Mouse (Mus musculus): ENCODE results near the gene Slc1a2. TPM values are rescaled to one million over a fixed set of nuclear protein-coding genes. Genes with fewer than 3 reads are reported as not detected.

Slc1a2 gene
- total and polyA plus RNA-seq, 3 experiments = 0.12 to 0.50 (median 0.29) TPM

- intact Hi-C loops (cut with DNase I) = no loop called here
- Histone ChIP-seq H3K27ac (no peak overlapping the region), H3K4me3 (no peak overlapping the region)
Observed at GRCm38 (mm10) chr2:102704781-102705180, 46.3 kb downstream of the Slc1a2 start.

GRCm38 (mm10) chr2:102711511-102711910 is 53.1 kb downstream of the Slc1a2 start:
- H3K27ac ChIP-seq = no peak overlapping the region
- H3K27me3 ChIP-seq (ENCODE audit: control insufficient read depth, insufficient read depth, low read length) = no peaks in the 10 kb centered on the region
- H3K4me1 ChIP-seq (ENCODE audit: control insufficient read depth, insufficient read depth, low read length) = no peaks in the 10 kb centered on the region
- no peaks in the 10 kb centered on the region for H3K79me2 ChIP-seq (replicated peaks; ENCODE audit: control insufficient read depth, insufficient read depth, low read length)
- no peak overlapping the region for H3K9ac ChIP-seq (ENCODE audit: low read depth, low read length)
- WGBS = 79% methylated on average over 5 of the region's 5 CpGs
- no peaks in the 10 kb centered on the region for H3K36me3 ChIP-seq (ENCODE audit: control insufficient read depth, insufficient read depth, low read length)
- H3K4me3 ChIP-seq = no peak overlapping the region
- intact Hi-C loops (cut with DNase I) = no loop called here
- no peak for TF ChIP-seq POLR2A (IDR thresholded peaks at IDR 0.05; ENCODE audit: insufficient read depth, low read depth, low read length)
- no peak for TF ChIP-seq EP300 (IDR thresholded peaks at IDR 0.05; ENCODE audit: insufficient read depth, low read depth, low read length)
- no peak for TF ChIP-seq CTCF (IDR thresholded peaks at IDR 0.05)
- no peak for DNase-seq

More at GRCm38 (mm10) chr2:102704781-102705180, 46.3 kb downstream of the Slc1a2 start:
- no peak for DNase-seq
- TF ChIP-seq EP300 (IDR thresholded peaks at IDR 0.05; ENCODE audit: insufficient read depth, low read depth, low read length) (no peak), CTCF (IDR thresholded peaks at IDR 0.05) (no peak), POLR2A (IDR thresholded peaks at IDR 0.05; ENCODE audit: insufficient read depth, low read depth, low read length) (no peak)
- Histone ChIP-seq H3K36me3 (ENCODE audit: control insufficient read depth, insufficient read depth, low read length) (no peaks in the 10 kb centered on the region), H3K9ac (ENCODE audit: low read depth, low read length) (no peak overlapping the region), H3K79me2 (replicated peaks; ENCODE audit: control insufficient read depth, insufficient read depth, low read length) (no peaks in the 10 kb centered on the region), H3K27me3 (ENCODE audit: control insufficient read depth, insufficient read depth, low read length) (no peaks in the 10 kb centered on the region), H3K4me1 (ENCODE audit: control insufficient read depth, insufficient read depth, low read length) (no peaks in the 10 kb centered on the region)
- WGBS = 74% methylated on average over 1 of the region's 1 CpGs

- TF ChIP-seq EP300 (IDR thresholded peaks at IDR 0.05; ENCODE audit: insufficient read depth, low read depth, low read length) = no peak
- TF ChIP-seq CTCF (IDR thresholded peaks at IDR 0.05) = no peak
- no peak for TF ChIP-seq POLR2A (IDR thresholded peaks at IDR 0.05; ENCODE audit: insufficient read depth, low read depth, low read length)
- H3K36me3 ChIP-seq (ENCODE audit: control insufficient read depth, insufficient read depth, low read length) = no peaks in the 10 kb centered on the region
- H3K4me3 ChIP-seq = no peak overlapping the region
- intact Hi-C loops (cut with DNase I) = no loop called here
- WGBS = 46% methylated on average over 4 of the region's 4 CpGs
- no peak overlapping the region for H3K9ac ChIP-seq (ENCODE audit: low read depth, low read length)
- H3K4me1 ChIP-seq (ENCODE audit: control insufficient read depth, insufficient read depth, low read length) = no peaks in the 10 kb centered on the region
- no peaks in the 10 kb centered on the region for H3K27me3 ChIP-seq (ENCODE audit: control insufficient read depth, insufficient read depth, low read length)
- H3K79me2 ChIP-seq (replicated peaks; ENCODE audit: control insufficient read depth, insufficient read depth, low read length) = no peaks in the 10 kb centered on the region
- DNase-seq = no peak
- no peak overlapping the region for H3K27ac ChIP-seq
Observed at GRCm38 (mm10) chr2:102712049-102712448, 53.6 kb downstream of the Slc1a2 start.

- 78% methylated on average over 7 of the region's 7 CpGs for WGBS
Observed at GRCm38 (mm10) chr2:102712678-102713628, 54.5 kb downstream of the Slc1a2 start.

GRCm38 (mm10) chr2:102714320-102714719 is 55.9 kb downstream of the Slc1a2 start:
- no peak for DNase-seq
- Histone ChIP-seq H3K9ac (ENCODE audit: low read depth, low read length) (no peak overlapping the region), H3K27ac (no peak overlapping the region), H3K4me1 (ENCODE audit: control insufficient read depth, insufficient read depth, low read length) (no peaks in the 10 kb centered on the region), H3K79me2 (replicated peaks; ENCODE audit: control insufficient read depth, insufficient read depth, low read length) (no peaks in the 10 kb centered on the region), H3K27me3 (ENCODE audit: control insufficient read depth, insufficient read depth, low read length) (no peaks in the 10 kb centered on the region), H3K4me3 (no peak overlapping the region), H3K36me3 (ENCODE audit: control insufficient read depth, insufficient read depth, low read length) (no peaks in the 10 kb centered on the region)
- no peak for TF ChIP-seq EP300 (IDR thresholded peaks at IDR 0.05; ENCODE audit: insufficient read depth, low read depth, low read length)
- no peak for TF ChIP-seq CTCF (IDR thresholded peaks at IDR 0.05)
- no peak for TF ChIP-seq POLR2A (IDR thresholded peaks at IDR 0.05; ENCODE audit: insufficient read depth, low read depth, low read length)
- intact Hi-C loops (cut with DNase I) = no loop called here
- 55% methylated on average over 2 of the region's 2 CpGs for WGBS

More at GRCm38 (mm10) chr2:102712678-102713628, 54.5 kb downstream of the Slc1a2 start:
- no peaks in the 10 kb centered on the region for H3K4me1 ChIP-seq (ENCODE audit: control insufficient read depth, insufficient read depth, low read length)
- H3K79me2 ChIP-seq (replicated peaks; ENCODE audit: control insufficient read depth, insufficient read depth, low read length) = no peaks in the 10 kb centered on the region
- intact Hi-C loops (cut with DNase I) = no loop called here
- TF ChIP-seq POLR2A (IDR thresholded peaks at IDR 0.05; ENCODE audit: insufficient read depth, low read depth, low read length) = no peak
- TF ChIP-seq CTCF (IDR thresholded peaks at IDR 0.05) = no peak
- TF ChIP-seq EP300 (IDR thresholded peaks at IDR 0.05; ENCODE audit: insufficient read depth, low read depth, low read length) = no peak
- no peak overlapping the region for H3K9ac ChIP-seq (ENCODE audit: low read depth, low read length)
- H3K27me3 ChIP-seq (ENCODE audit: control insufficient read depth, insufficient read depth, low read length) = no peaks in the 10 kb centered on the region
- H3K27ac ChIP-seq = no peak overlapping the region
- H3K4me3 ChIP-seq = no peak overlapping the region
- no peak for DNase-seq
- H3K36me3 ChIP-seq (ENCODE audit: control insufficient read depth, insufficient read depth, low read length) = no peaks in the 10 kb centered on the region

- DNase-seq = no peak
- WGBS = 35% methylated on average over 1 of the region's 1 CpGs
- TF ChIP-seq POLR2A (IDR thresholded peaks at IDR 0.05; ENCODE audit: insufficient read depth, low read depth, low read length) (no peak), CTCF (IDR thresholded peaks at IDR 0.05) (no peak), EP300 (IDR thresholded peaks at IDR 0.05; ENCODE audit: insufficient read depth, low read depth, low read length) (no peak)
- no peak overlapping the region for H3K4me3 ChIP-seq
- no peaks in the 10 kb centered on the region for H3K36me3 ChIP-seq (ENCODE audit: control insufficient read depth, insufficient read depth, low read length)
- no peak overlapping the region for H3K9ac ChIP-seq (ENCODE audit: low read depth, low read length)
- H3K79me2 ChIP-seq (replicated peaks; ENCODE audit: control insufficient read depth, insufficient read depth, low read length) = no peaks in the 10 kb centered on the region
- no peaks in the 10 kb centered on the region for H3K27me3 ChIP-seq (ENCODE audit: control insufficient read depth, insufficient read depth, low read length)
- H3K27ac ChIP-seq = no peak overlapping the region
- intact Hi-C loops (cut with DNase I) = no loop called here
- no peaks in the 10 kb centered on the region for H3K4me1 ChIP-seq (ENCODE audit: control insufficient read depth, insufficient read depth, low read length)
Observed at GRCm38 (mm10) chr2:102715754-102716153, 57.3 kb downstream of the Slc1a2 start.

Data from heart, adult 2 months (tissue).